Mouse (Mus musculus) layer of hippocampus, adult 8-10 months (tissue): ENCODE results near the gene Gnat1. TPM values are rescaled to one million over a fixed set of nuclear protein-coding genes. Genes with fewer than 3 reads are reported as not detected.

Experiments used
- DNase-seq, 2 experiments: peaks; one replicate each; pipeline ENCODE4 v3.0.0; 2022; ENCODE audit warnings: low spot score in 2 of 2
- total RNA-seq, 4 experiments: library from RNA; stranded (reverse); gene quantifications; 2 replicates each; pipeline ENCODE4 v1.2.4; 2022

Gene Gnat1
- total RNA-seq, 4 experiments from 2014 or later, result 0.14 to 0.43 (median 0.27) TPM

DNA sequence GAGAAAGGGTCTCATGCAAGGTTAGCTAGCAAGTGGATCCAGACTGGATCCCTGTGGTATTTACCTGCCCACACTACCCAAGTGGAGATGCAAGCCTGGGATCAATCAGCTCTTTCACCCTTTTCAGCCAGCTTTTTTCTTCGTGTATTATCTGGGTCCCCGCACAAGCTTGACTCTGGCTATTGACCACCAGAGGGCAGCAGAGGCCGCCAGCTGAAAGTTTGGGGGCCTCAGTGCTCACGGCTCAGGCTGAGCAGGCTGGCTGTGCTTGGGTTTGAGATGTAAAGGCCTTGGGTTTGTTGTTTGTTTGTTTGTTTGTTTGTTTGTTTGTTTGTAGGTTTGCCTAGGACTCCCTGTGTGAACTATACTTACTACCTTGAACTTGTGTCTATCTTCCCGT, 33.9 kb downstream of the Gnat1 start:
- peak in 1 of 2 experiments; percentile 77 for DNase-seq

DNA sequence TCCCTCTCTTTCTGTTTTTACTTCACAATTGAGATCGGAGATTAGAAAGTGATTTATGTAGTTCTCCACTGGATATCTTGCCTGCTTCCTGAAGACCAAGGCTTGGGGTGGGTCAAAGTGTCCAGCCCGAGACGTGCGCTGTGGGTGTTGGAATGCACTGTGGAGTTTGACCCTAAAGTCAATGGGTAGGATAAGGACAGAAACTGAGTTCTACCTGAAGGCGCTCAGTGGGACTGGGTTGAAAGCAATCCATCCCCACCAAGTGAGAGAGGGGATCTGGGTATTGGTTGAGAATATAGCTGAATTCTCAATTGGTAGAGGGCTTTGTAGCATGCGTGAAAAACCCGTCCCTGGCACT, 34.4 kb downstream of the Gnat1 start:
- no peak for DNase-seq

DNA sequence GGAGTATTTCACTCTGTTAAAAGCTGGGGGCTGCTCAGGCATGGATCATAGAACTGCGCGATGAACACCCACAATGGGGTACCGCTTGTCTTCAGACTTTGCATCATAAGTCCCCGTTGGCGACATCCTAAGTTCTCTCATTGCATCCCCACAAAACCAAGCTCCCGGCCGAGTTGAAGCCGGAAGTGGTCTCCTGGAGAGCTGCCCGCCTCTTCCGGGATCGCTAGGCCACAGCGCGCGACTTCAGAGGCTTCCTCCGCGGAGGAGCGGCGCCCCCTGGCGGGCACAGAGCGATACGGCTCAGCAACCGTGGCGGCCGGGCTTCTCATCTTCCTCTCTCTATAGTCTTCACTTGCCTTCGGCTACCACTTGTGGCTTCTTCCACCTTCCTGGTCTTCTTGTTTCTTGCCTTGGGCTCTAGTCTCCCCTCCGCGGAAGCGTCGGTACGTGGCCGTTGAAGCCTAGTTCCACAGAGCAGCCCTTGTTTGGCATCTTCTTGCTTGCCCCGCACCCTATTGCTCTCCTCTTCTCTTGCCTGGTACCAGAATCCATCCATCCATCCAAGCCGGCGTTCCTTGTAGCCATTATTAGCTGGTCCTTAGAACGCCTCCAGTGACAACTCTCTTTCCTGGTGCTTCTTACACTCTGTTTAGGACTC, 34.9 kb downstream of the Gnat1 start:
- DNase-seq, result peak; percentile 78 to 92

DNA sequence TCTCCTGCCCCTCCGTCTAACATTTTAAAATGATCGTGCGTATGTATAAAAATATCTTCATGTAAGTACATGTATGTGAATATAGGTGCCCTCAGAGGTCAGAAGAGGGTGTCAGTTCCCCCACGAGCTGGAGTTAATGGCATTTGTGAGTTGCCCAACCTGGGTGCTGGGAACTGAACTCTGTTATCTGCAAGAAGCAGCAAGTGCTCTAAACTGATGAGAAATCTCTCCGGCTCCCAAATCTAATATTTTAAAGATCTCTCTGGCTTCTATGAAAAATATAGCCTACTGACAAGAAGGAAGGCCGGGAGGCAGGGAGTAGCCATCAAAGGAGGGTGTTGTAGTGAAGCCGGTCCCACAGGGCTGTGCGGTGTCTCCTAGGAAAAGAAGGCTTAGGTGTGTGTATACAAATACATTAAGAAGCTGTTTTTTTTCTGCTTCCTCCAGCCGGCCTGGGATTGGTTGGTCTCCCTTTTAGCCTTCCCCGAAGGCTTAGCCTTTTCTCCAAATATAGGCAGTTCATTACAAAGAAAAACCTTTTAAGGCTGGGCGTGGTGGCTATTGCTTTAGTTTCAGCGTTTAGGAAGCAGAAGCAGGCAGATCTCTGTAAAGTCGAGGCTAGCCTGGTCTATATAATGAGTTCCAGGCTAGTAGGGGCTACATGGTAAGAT, 35.8 kb downstream of the Gnat1 start:
- DNase-seq, result no peak

DNA sequence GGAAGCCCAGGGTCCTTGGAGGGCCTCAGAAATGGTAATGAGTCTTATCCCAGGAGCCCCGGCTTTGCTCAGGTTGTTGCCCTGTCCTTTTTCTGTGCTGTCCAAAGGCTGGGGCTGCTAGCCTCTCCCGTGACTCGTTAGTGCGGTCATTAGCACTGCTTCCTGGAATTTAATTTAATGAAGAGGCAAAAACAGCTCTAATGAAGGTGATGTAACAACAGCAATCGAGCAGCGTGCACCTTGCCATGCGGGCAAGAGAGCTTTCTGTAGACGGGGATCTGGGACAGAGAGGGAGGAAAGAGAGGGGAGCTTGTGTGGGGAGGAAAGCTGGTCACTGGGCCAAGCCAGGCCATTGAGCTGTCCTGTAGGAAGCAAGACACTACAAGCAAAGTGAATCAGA, 37.8 kb downstream of the Gnat1 start:
- no peak for DNase-seq

DNA sequence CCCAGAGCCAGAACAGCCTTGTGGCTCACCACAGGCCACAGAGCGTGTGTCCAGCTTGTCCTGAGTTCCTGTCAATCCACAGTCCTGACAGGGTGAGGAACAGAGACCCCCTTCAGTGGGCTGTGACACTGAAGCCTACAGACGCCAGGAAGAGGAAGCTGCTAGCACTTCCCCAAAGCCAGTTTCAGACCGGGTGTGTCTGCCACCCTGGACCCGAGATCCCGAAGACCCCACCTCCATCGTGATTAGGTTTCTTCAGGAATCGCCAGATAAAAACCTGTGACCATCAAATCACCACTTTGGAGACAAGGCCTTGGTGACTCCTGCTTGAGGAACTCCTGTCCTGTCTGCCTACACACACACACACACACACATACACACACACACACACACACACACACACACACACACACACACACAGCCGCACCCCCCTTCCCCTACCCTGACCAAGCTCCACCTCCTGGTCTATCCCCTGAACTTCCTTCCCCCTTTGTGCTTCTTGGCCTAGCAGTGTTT, 39.2 kb downstream of the Gnat1 start:
- DNase-seq, result no peak

DNA sequence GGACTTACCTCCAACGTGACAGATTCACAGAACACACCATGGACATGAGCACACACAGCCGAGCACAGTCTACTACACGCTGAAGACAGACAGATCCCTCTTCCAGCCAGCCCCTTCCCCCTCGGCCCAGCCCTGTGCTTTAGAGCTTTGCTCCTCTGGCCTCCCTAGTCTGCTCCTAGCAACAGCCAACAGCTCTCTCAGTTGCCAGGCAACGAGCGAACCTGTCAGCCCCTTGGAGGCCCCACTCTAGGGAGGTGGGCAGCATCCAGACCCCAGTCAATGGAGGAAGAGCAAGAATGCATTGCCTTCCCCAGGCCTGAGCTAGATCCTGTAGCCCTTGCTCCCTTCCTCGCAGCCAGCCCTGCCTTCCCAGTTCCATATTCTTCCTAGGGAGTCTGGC, 42.4 kb downstream of the Gnat1 start:
- DNase-seq, result no peak

DNA sequence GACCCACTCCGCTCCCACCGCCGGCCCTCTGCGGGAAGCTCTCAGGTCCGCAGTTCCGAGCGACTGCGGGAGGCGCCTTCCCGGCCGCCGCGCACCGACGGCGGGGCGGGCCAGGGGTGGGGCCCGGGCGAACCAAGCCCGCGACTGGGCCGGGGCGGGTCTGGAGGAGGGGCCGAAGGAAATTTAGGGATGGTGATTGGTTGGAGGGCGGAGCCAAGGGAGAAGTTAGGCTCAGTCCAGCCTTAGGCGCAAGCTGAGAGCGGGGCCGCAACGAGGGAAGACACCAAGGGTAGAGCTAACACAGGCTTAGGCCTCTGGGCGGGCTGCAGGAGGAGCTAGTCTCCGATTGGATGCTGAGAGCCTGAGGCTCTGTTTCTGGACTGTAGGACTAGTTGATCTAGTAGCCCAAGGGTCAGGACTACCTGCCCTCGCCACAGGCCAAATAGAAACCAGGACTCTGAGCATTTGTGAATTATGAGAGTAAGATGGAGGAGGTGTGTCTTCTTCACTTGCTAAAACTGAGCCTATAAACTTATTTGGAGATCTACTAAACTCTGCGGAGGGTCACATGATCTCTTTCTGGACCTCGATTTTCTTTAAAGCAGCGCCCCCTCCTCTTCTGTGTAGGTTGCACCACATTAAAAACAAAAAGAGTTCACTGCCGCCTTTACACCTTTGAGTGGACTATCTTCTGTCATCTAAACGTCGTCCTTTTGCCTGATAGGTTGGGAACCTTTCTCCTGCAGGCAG, 44.1 kb downstream of the Gnat1 start, which contains the start of gene Gnai2:
Gnai2 (minus strand) TSS at position 89 of the 750 bp plus-strand sequence.
- DNase-seq, result peak; percentile 92 to 93

DNA sequence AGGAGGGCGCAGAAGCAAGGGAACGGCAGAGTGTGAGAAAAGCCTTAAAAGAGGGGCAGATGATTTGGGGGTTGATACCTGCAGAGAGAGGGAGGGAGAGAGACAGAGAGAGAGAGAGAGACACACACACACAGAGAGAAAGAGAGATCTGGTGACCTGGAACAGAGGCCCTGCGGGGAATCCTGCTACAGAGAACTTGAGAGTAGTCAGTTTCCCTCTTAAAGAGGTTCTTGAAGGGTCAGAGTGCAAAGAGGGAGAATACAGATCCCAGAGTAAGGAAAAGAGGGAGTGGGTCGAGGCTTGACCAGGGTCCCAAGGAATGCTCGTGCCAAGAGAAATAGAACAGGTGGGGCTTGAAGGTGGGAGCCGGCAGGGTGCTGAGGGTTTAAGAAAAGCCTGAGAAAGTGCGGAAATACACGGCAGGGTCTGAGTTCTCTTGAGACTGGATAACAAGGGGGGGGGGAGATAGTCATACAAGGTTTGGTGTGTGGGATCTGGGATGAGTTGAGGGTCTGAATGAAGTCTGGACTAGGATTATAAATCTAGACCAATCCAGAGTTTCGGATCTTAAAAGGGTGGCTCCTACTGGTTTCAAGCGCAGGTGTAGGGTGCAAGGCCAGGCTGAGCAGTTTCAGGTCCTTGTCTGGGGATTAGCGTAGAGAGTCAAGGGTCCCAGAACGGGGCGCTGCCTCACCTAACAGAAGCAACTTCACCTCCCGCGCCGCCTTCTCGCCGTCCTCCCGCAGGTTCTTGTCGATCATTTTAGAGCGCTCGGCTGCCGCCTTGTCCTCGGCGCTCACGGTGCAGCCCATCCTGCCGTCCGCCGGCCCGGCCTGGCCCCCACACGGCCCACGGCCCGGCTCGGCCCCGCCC, 44.9 kb downstream of the Gnat1 start:
- peak in 1 of 2 experiments; percentile 43 for DNase-seq

DNA sequence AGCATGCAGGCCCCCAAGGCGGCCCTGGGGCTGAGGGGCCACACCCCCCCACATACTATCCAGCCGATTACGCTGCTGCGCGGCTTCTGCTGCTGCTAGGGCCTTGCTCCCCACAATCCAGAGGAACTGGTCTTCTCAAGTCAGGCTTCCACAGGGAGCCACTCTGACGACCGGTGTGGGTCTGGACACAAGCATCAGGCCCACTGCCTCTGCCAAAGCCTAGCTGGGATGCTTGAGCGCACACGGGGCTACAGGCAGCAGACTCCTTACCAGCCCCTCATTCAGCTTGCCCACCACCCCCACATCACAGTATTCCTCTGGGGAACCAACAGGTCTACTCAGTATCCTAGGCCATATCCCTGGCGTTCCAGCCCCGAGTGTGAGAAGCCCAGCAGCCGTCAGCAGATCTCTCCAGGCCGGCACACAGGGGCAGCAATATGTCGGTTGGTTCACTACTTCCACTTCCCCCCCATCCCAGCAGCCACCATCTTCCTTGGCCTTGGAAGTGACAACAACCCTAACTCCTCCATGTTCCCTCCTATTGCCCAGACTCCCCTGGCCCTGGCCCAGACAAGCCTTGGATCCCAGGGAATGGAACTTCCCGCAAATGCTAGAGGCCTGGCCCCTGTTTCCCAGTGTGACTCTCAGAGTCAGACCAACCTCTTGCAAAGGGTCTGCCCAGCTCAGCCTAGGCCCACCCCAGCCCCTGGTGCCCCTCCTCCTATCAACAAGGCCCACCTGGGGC, 45.7 kb downstream of the Gnat1 start:
- DNase-seq, result no peak

DNA sequence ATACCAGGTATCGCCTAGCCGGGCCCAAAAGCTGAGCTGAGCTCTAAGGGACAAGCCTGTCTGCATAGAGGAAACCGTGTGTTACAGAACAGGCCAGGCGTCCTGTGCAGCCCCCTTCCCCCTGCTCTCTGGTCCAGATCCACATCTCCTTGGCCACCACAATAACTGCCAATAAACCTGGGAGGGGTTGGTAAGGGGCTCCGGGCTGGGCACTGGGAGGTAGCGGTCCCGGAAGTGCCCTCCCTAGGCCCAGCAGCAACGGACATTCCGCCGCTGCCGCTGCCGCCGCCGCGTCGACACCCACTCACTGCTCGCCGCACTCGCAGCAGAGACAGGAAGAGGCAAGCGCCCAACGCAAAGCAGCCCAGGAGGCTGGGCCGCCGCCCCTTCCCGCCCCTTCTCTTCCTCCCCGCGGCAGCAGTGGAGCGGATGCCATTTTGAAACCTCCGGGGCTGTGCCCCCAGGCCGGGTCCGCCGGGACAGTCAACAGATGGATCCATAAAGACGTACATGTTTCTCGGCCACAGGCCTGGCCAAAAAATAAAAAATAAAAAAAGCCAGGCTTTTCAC, 46.3 kb downstream of the Gnat1 start:
- DNase-seq, result peak in 1 of 2 experiments; percentile 68

DNA sequence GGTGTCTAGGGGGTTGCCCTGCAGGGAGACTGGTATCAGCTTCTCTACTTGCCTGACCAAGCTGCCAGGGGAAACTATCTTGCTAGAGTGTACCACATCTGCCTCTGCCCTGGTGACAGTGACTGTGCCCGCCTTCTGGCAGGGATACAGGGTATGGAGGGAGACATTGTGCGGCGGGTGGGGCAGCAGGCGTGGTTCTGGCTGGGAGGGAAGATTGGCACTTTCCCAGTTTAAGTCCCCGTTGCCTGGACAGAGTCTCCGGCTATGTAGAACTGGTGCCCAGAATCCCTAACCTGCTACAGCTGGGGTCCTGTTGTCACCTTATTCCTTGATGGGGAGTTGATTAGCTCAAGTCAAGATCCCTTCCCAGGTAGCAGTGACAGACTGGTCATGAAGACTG, 47.0 kb downstream of the Gnat1 start:
- peak in 1 of 2 experiments; percentile 48 for DNase-seq

DNA sequence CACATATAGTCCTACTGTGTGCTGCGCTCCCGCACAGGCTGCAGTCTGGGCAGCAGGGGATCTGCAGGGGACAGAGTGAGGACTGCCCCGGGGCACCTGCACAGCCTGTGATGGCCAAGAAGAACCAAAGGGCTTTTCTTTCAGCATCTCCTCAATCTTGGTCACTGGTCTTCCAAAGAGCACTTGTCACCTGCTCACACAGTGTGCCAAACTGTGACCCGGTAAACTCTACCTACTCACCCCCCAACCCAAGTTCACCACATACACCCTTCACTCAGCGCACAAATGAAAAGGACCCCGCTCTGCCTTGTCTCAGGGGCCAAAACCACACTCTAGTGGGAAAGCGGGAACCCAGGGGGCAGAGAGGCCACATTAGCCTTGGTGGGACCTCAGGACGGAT, 47.7 kb downstream of the Gnat1 start:
- DNase-seq, result no peak

DNA sequence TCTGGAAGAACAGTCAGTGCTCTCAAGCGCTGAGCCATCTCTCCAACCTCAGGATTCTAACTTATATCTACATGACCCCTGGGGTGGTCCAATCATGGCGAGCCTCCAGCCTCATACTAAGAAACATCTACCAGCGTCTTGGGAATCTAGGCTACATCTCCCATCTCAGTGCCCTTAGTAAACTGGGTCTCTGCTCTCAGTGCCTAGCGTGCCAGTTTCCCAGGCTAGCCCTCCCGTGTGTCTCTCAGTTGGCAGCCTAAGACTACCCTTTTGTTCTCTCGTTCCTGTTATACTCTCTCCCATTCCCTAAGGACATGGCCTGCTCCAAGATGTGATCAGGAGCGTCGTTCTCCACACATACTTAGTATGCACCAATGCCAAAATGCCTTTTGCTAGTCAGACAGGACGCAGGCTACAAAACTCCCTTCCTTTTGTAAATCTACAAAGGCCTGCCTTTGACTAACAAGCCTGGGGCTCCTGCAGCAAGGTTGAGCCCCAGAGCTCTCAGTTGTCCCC, 48.1 kb downstream of the Gnat1 start:
- DNase-seq, result no peak

DNA sequence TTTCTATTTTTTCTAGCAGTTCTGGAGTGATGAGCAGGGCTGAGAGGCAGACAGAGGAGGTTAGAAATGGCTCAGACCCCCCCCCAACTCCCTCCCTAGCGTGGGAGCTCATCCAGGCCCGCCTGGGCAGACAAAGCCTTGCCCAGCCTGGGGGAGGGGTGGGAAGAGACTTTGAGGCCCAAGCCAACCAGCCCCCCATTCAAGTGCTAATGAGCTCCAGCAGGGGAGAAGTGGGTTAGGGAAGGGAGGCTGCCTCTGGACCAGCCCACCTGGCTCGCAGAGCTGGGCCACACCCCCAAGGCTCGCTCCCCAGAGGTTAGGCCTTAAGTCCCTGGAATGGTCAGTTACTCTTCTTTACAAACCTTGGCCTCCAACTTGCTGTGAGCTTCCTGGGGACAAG, 48.9 kb downstream of the Gnat1 start:
- DNase-seq, result peak in 1 of 2 experiments; percentile 49

DNA sequence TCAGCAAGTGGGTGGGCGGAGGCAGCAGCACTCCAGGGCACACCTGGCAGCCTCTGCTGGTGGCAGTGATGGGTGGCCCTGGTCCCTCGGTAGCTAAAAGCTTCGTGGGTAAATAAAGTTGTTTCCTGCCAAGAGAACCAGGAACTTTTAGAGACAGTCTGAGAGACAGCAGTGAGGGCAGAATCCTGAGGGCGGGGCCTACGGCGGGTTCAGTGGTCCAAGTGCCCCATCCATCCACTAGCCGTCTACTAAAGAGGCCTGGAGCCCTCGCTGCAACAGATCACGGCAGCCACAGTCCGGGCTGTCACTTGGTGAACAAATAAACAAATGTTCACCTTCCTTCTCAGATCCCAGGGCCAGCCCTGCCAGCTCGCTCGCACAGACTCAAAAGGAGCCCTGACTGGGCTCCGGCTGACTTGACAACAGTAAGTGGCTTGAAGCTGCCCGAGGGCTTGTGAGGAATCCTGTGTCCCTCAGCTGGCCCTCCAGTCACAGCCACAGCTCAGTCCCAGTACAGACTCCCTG, 49.5 kb downstream of the Gnat1 start:
- DNase-seq, result no peak

DNA sequence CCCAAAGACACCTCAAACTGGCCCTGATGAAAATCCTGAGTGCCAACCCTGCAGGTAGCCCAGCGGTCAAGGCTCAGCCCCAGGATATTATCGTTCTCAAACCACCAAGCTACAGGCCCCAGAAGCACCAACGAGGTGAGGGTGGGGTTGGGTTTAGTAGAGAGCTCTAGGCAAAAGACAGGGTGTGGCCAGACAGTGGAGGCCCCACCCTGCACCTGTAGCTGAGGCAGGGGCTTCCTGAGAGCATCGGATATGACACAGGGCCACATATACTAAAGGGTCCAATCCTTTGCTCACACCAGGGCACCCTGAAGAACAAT, 50.1 kb downstream of the Gnat1 start:
- DNase-seq, result no peak

DNA sequence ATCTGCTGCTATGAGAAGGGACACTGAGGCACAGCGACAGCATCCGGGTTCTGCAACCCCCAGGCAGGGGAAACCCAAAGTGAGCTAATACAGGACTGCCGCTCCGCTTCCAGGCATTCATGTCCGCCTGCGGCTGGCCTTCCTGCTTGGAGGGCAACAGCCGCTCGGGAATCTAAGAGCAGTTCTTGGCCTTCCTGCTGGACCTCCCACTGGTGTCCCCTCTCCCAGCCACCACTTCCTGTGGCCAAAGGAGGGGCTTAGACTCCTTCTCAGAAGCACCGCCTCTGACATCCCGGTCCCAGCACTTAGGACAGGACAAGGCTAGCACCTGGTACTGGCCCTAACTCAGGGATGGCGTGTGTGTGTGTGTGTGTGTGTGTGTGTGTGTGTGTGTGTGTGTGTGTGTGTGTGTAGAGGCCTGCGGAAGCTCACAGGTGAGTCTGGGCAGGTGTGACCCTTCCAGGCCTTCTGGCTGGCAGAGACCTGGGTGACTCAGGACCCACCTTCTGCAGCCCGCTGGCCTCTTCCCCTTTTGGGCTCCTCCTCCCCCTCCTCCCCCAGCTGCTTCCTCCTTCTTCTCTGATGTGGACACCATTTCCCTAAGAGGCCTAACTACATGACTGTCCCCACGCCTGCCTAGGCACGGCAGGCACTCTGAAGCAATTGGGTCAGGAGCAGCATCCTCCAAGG, 50.6 kb downstream of the Gnat1 start:
- DNase-seq, result no peak
